25 mouse cellular contexts compared by ENCODE assay signal in genomic region chr9:56899409-56899808, GRCm38 (mm10). TPM values are rescaled to one million over a fixed set of nuclear protein-coding genes. Genes with fewer than 3 reads are reported as not detected.
DNase-seq lines count a peak whose midpoint lies in the region; ATAC-seq and TF ChIP-seq lines count a peak whose summit lies in the region.
"Had no signal": no experiment of that assay in that cellular context is flagged by ENCODE, and none has a peak within 500 bp of the region (broad histone marks: within the 10 kb centered on the region; RNA-seq: fewer than 3 reads in every experiment).

No protein-coding gene starts in this region.

- ATAC-seq in kidney, embryonic 14.5 days (ENCODE audit: low FRiP score, low TSS enrichment): 0 out of 2 replicates have a peak, but pooled peaks have one; percentile 33
- ATAC-seq in liver, postnatal 0 days: 0 out of 2 replicates have a peak, but pooled peaks have one; percentile 17
- no peak for ATAC-seq in liver, embryonic 11.5 days (replicated peaks; ENCODE audit: low FRiP score)
- ATAC-seq: CD4-positive, CD25-positive, alpha-beta regulatory T cell, adult 4 months; forebrain, embryonic 14.5 days had no signal

- no peaks in the 10 kb centered on the region for H3K27me3 ChIP-seq in kidney, embryonic 14.5 days (ENCODE audit: control insufficient read depth, insufficient read depth, low read length)
- H3K27me3 ChIP-seq in liver, postnatal 0 days (ENCODE audit: insufficient read depth, low read length): no peaks in the 10 kb centered on the region
- no peaks in the 10 kb centered on the region; the same call in 1 of the 2 replicates for H3K27me3 ChIP-seq in liver, embryonic 11.5 days (replicated peaks; ENCODE audit: control insufficient read depth, insufficient read depth, low read length)
- no peaks in the 10 kb centered on the region for H3K27me3 ChIP-seq in splenic B cell, adult 2 months (ENCODE audit: control insufficient read depth, insufficient read depth, low read length, poor library complexity, severe bottlenecking)
- H3K27me3 ChIP-seq: embryonic facial prominence, embryonic 15.5 days; heart, embryonic 13.5 days had no signal

- no peak overlapping the region for H3K27ac ChIP-seq in kidney, embryonic 14.5 days (ENCODE audit: low read depth, low read length)
- no peak overlapping the region for H3K27ac ChIP-seq in liver, postnatal 0 days (ENCODE audit: low read depth)
- H3K27ac ChIP-seq in liver, embryonic 11.5 days (ENCODE audit: low read depth, low read length): no peak overlapping the region
- H3K27ac ChIP-seq: forebrain, embryonic 10.5 days; heart, embryonic 13.5 days; hindbrain, embryonic 10.5 days; hindbrain, embryonic 14.5 days had no signal

- H3K4me2 ChIP-seq in kidney, embryonic 14.5 days (replicated peaks; ENCODE audit: low read depth, low read length): no peak overlapping the region
- H3K4me2 ChIP-seq in liver, postnatal 0 days (ENCODE audit: low read depth, low read length): no peak overlapping the region
- no peak overlapping the region for H3K4me2 ChIP-seq in liver, embryonic 11.5 days
- H3K4me2 ChIP-seq: embryonic facial prominence, embryonic 15.5 days; heart, embryonic 13.5 days; hindbrain, embryonic 14.5 days had no signal

- peak; percentile 94 for DNase-seq in heart, adult 11 months
- no peak for DNase-seq in heart, postnatal 10 days
- DNase-seq in kidney, postnatal 14 days: no peak
- no peak for DNase-seq in liver, postnatal 0 days
- DNase-seq in liver, embryonic 11.5 days (ENCODE audit: low spot score): no peak
- DNase-seq in splenic B cell, adult 2 months (ENCODE audit: low read depth, low spot score): peak; percentile 31
- DNase-seq in left cerebral cortex, postnatal 25 days (ENCODE audit: low spot score in 2 of 2): no peak
- DNase-seq: adrenal gland, postnatal 10 days; B cell, adult 2 months; cerebellum, adult 11-12 months; cerebellum, adult 9-10 months; cerebellum, postnatal 36 days; gastrocnemius, adult 2 months; gastrocnemius, postnatal 25 days had no signal

- H3K9ac ChIP-seq in kidney, embryonic 14.5 days (ENCODE audit: low read depth, low read length): no peak overlapping the region
- no peak overlapping the region for H3K9ac ChIP-seq in liver, postnatal 0 days (replicated peaks)
- no peak overlapping the region for H3K9ac ChIP-seq in liver, embryonic 11.5 days (ENCODE audit: low read depth, low read length)
- H3K9ac ChIP-seq: embryonic facial prominence, embryonic 15.5 days; heart, embryonic 13.5 days; hindbrain, embryonic 14.5 days had no signal

- no peak for TF ChIP-seq EP300 in liver, postnatal 0 days (IDR thresholded peaks at IDR 0.05; ENCODE audit: low read depth)

- H3K36me3 ChIP-seq in kidney, embryonic 14.5 days (ENCODE audit: control insufficient read depth, insufficient read depth, low read length): no peaks in the 10 kb centered on the region; the same call in 1 of the 2 replicates
- H3K36me3 ChIP-seq in liver, postnatal 0 days (replicated peaks; ENCODE audit: insufficient read depth, low read length): no peaks in the 10 kb centered on the region
- no peaks in the 10 kb centered on the region for H3K36me3 ChIP-seq in liver, embryonic 11.5 days (ENCODE audit: control insufficient read depth, insufficient read depth, low read length)
- no peaks in the 10 kb centered on the region for H3K36me3 ChIP-seq in splenic B cell, adult 2 months (ENCODE audit: control insufficient read depth, insufficient read depth, low read length, poor library complexity, severe bottlenecking)
- H3K36me3 ChIP-seq: forebrain, embryonic 10.5 days; hindbrain, embryonic 10.5 days had no signal

- WGBS in kidney, embryonic 14.5 days: 41% methylated on average over 11 of the region's 11 CpGs
- WGBS in liver, postnatal 0 days (ENCODE audit: insufficient replicate concordance): 78% methylated on average over 11 of the region's 11 CpGs
- WGBS in liver, embryonic 11.5 days: 82% methylated on average over 11 of the region's 11 CpGs

- H3K4me1 ChIP-seq in kidney, embryonic 14.5 days (ENCODE audit: control insufficient read depth, insufficient read depth, low read length): no peaks in the 10 kb centered on the region
- peaks cover 9% of the 10 kb centered on the region for H3K4me1 ChIP-seq in liver, postnatal 0 days (ENCODE audit: insufficient read depth)
- no peaks in the 10 kb centered on the region for H3K4me1 ChIP-seq in liver, embryonic 11.5 days (replicated peaks; ENCODE audit: control insufficient read depth, insufficient read depth, low read length)

- TF ChIP-seq CTCF in liver, postnatal 0 days (IDR thresholded peaks at IDR 0.05; ENCODE audit: low read depth): no peak

- no peak overlapping the region for H3K4me3 ChIP-seq in kidney, embryonic 14.5 days (ENCODE audit: low read length)
- no peak overlapping the region for H3K4me3 ChIP-seq in liver, postnatal 0 days (ENCODE audit: low read depth, low read length)
- H3K4me3 ChIP-seq in liver, embryonic 11.5 days (ENCODE audit: low read depth, low read length): no peak overlapping the region
- H3K4me3 ChIP-seq: embryonic facial prominence, embryonic 15.5 days; erythroblast, embryonic 14.5 days; forebrain, embryonic 10.5 days; gastrocnemius, adult 2 months; heart, embryonic 13.5 days; hindbrain, embryonic 10.5 days had no signal

- intact Hi-C loops in heart, postnatal 10 days (cut with DNase I): no loop called here
- intact Hi-C loops in left cerebral cortex, postnatal 25 days (cut with DNase I): loop anchor here (5.0 kb wide), 2 partner anchors 38 to 323 kb away; partner anchors contain the start of gene Imp3

- no peaks in the 10 kb centered on the region for H3K9me3 ChIP-seq in kidney, embryonic 14.5 days (ENCODE audit: control insufficient read depth, low read length)
- H3K9me3 ChIP-seq in liver, postnatal 0 days (ENCODE audit: low read length): no peaks in the 10 kb centered on the region
- H3K9me3 ChIP-seq in liver, embryonic 11.5 days (ENCODE audit: control insufficient read depth, low read length): no peaks in the 10 kb centered on the region
- H3K9me3 ChIP-seq: embryonic facial prominence, embryonic 15.5 days; forebrain, embryonic 10.5 days; heart, embryonic 13.5 days; hindbrain, embryonic 10.5 days had no signal

RNA-seq across cellular contexts. Expression of gene Snx33, which starts 28.8 kb away (rescaled TPM):
- total RNA-seq in heart, postnatal 10 days (2021): 10 to 100 TPM; 11.5 to 13.1 TPM
- 4.1 and 8.3 TPM in 2 replicates for polyA plus RNA-seq in kidney, embryonic 14.5 days (2014; fragmentation: Nextera tagmentation; extraction: Ambion mirVana)
- polyA plus RNA-seq in liver, postnatal 0 days (2015; fragmentation: Nextera tagmentation; extraction: Ambion mirVana): 1.6 and 1.8 TPM in 2 replicates
- 3.8 and 3.9 TPM in 2 replicates for polyA plus RNA-seq in liver, embryonic 11.5 days (2014; fragmentation: Nextera tagmentation; extraction: Ambion mirVana)
- 1 to 10 TPM; 6.7 to 7.6 TPM for total RNA-seq in left cerebral cortex, postnatal 25 days (2021)
- polyA plus RNA-seq: erythroblast, embryonic 14.5 days had no signal

RNA-seq across cellular contexts. Expression of gene Cspg4, which starts 34.6 kb away (rescaled TPM):
- 10 to 100 TPM; 42.6 to 43.4 TPM for total RNA-seq in heart, postnatal 10 days (2021)
- polyA plus RNA-seq in kidney, embryonic 14.5 days (2014; fragmentation: Nextera tagmentation; extraction: Ambion mirVana): 15.7 and 19.2 TPM in 2 replicates
- 0.13 and 0.20 TPM in 2 replicates for polyA plus RNA-seq in liver, postnatal 0 days (2015; fragmentation: Nextera tagmentation; extraction: Ambion mirVana)
- polyA plus RNA-seq in liver, embryonic 11.5 days (2014; fragmentation: Nextera tagmentation; extraction: Ambion mirVana): 1.1 and 1.3 TPM in 2 replicates
- 10 to 100 TPM; 17.2 to 18.5 TPM for total RNA-seq in left cerebral cortex, postnatal 25 days (2021)
- total RNA-seq: granulocyte monocyte progenitor cell, adult 5-6 weeks had no signal
- polyA plus RNA-seq: CD4-positive, CD25-positive, alpha-beta regulatory T cell, adult 4 months; erythroblast, embryonic 14.5 days had no signal

RNA-seq across cellular contexts. Expression of gene Odf3l1, which starts 34.9 kb away (rescaled TPM):
- total RNA-seq in heart, postnatal 10 days (2021): under 1 TPM in 1 of 2 experiments, not detected in 1; 0.32 TPM
- polyA plus RNA-seq in kidney, embryonic 14.5 days (2014; fragmentation: Nextera tagmentation; extraction: Ambion mirVana): 0.20 TPM in 1 of 2 replicates, not detected in the other
- polyA plus RNA-seq in liver, postnatal 0 days (2015; fragmentation: Nextera tagmentation; extraction: Ambion mirVana): not detected in 2 replicates
- polyA plus RNA-seq in liver, embryonic 11.5 days (2014; fragmentation: Nextera tagmentation; extraction: Ambion mirVana): 0.17 TPM in 1 of 2 replicates, not detected in the other
- not detected for total RNA-seq in left cerebral cortex, postnatal 25 days (2021)
- total RNA-seq: granulocyte monocyte progenitor cell, adult 5-6 weeks; MEL had no signal
- polyA plus RNA-seq: CD4-positive, CD25-positive, alpha-beta regulatory T cell, adult 4 months; erythroblast, embryonic 14.5 days; forebrain, embryonic 10.5 days; forebrain, embryonic 14.5 days; hindbrain, embryonic 14.5 days had no signal

RNA-seq across cellular contexts. Expression of gene Imp3, which starts 37.9 kb away (rescaled TPM):
- 10 to 100 TPM; 45.5 to 48.7 TPM for total RNA-seq in heart, postnatal 10 days (2021)
- 98.4 and 111 TPM in 2 replicates for polyA plus RNA-seq in kidney, embryonic 14.5 days (2014; fragmentation: Nextera tagmentation; extraction: Ambion mirVana)
- polyA plus RNA-seq in liver, postnatal 0 days (2015; fragmentation: Nextera tagmentation; extraction: Ambion mirVana): 57.6 and 57.8 TPM in 2 replicates
- 105 and 110 TPM in 2 replicates for polyA plus RNA-seq in liver, embryonic 11.5 days (2014; fragmentation: Nextera tagmentation; extraction: Ambion mirVana)
- total RNA-seq in left cerebral cortex, postnatal 25 days (2021): 10 to 100 TPM; 47.5 to 59.8 TPM

RNA-seq across cellular contexts. Expression of gene Snupn, which starts 51.3 kb away (rescaled TPM):
- total RNA-seq in heart, postnatal 10 days (2021): 1 to 10 TPM; 8.8 to 9.1 TPM
- polyA plus RNA-seq in kidney, embryonic 14.5 days (2014; fragmentation: Nextera tagmentation; extraction: Ambion mirVana): 24.3 and 27.7 TPM in 2 replicates
- polyA plus RNA-seq in liver, postnatal 0 days (2015; fragmentation: Nextera tagmentation; extraction: Ambion mirVana): 7.7 and 8.2 TPM in 2 replicates
- 21.7 and 22.6 TPM in 2 replicates for polyA plus RNA-seq in liver, embryonic 11.5 days (2014; fragmentation: Nextera tagmentation; extraction: Ambion mirVana)
- total RNA-seq in left cerebral cortex, postnatal 25 days (2021): 10 to 100 TPM; 17.6 to 17.7 TPM
- polyA plus RNA-seq: erythroblast, embryonic 14.5 days had no signal

Comparison
In these comparisons a context has a peak if more than half of its experiments do, and no peak if none do; other contexts are left out.
1. DNase-seq: peak in heart, adult 11 months (single experiment) and splenic B cell, adult 2 months (single experiment); none in heart, postnatal 10 days (0 of 2), kidney, postnatal 14 days (single experiment), liver, postnatal 0 days (single experiment), liver, embryonic 11.5 days (single experiment) and left cerebral cortex, postnatal 25 days (0 of 2).